Mouse (Mus musculus): Measurements from ENCODE around the gene Chst12.

Gene Chst12

DNA sequence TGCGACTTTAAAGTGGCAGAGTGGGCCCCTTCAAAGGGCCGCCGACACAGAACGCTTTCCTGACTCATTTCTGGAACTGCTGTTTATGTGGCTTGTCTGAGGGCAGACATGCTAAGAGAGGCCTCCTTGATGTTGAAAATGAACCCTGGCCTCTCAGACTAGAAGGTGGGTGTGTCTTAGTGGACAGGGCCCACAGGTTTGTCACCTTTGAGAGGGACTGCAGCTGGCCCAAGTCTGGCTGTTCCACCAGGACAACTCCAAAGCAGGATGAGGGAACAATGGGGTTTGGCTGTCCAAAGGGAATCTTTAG is 12.5 kb downstream of the Chst12 start:
- DNase-seq = no peak

DNA sequence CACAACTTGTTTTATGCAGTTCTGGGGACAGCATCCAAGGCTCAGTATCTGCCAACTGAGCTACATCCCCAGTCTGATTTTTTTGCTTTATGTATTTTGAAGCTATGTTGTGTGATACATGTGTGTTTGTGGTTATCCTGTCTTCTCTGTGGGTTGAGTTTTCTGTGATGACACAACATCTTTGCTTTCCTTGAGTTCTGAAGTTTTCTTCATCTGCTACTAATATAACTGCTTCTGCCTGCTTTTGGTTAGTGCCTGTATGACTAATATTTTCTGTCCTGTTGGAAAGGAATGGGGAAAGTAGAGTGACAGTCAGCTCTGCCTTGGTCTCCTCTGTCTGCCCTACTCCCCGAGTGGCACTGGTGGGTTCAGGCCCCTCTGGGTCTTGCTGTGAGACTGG is 15.8 kb downstream of the Chst12 start:
- DNase-seq = no peak

- no peak for DNase-seq
Observed at GRCm38 (mm10) chr5:140526754-140527153, 21.4 kb downstream of the Chst12 start.

DNA sequence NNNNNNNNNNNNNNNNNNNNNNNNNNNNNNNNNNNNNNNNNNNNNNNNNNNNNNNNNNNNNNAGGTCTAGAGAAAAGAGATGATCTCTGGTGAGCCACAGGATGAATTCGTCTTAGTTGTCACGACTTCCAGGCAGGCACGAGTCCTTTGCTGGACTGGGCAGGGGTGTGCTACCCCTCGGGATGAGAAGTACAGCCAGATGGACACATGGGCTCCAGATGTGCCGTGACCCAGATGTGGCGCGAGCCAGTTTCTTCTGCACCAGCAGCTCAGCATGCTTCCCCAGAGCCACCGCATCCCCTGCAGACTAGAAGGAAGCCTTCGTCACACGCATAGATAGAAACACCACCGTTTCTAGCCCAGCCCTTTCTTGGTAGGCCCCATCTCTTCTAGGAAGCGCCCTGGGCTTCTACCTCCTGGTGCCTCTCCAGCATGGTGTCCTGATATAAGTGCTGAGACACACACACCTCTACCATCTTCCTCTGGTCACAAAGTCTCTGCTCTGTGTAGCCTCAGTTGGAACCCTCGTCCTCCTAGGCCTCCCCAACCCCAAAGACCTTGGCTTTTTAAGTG is 32.8 kb downstream of the Chst12 start:
- no peak for DNase-seq

DNA sequence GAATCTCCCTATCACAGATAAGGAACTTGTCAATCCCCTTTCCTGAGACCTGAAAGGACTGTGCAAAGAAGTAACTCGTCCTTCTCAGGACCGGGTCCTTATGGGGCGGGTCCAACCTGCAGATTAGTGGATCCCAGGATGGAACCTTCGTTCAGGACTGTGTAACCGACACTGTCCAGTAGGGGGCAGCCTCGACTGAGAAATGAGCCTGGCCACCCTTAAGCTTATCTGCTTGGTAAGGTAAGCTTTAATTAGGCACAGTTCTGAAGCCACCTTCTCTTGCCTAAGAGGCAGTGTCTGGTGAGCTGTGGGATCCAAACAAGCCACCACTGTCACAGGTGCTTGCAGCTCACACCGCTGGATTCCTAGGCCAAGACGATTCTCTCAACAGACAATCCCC is 34.8 kb downstream of the Chst12 start:
- DNase-seq = peak; percentile 80 to 84

DNA sequence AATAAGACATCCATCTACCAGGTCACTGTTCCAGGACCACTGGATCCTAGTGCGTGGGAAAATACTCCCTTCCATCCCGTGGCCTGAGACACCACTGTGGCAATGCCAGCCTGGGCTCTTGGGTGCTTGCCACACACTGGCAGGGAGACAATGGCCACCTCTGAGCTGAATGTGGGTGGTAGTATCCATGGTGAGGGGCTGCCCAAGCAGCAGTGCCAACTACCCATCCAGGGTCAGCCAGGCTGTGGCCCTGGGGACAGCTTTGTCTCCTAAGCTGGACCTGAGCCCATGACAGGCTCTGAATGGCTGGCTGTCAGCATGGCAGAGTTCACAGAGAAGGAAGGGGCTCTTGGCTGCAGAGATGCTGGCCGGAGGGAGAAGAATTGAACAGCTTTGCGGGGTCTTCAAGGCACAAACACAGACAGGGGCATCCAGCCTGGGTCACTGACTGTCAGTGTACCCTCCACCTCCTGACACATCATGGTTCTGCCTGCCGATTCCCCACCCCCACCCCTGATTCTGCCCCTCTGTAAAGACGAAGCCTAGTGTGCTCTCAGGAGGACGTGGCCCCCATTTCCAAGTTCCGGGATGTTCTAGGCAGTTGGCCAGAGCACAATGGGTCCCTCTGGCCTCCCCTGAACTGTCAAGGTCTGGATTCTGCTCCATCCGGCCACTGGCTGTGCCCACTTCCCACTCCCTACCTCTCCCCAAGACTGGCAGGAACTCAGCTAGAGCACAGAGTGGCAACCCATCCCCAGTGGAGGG is 37.6 kb downstream of the Chst12 start:
- DNase-seq = peak; percentile 34 to 37

DNA sequence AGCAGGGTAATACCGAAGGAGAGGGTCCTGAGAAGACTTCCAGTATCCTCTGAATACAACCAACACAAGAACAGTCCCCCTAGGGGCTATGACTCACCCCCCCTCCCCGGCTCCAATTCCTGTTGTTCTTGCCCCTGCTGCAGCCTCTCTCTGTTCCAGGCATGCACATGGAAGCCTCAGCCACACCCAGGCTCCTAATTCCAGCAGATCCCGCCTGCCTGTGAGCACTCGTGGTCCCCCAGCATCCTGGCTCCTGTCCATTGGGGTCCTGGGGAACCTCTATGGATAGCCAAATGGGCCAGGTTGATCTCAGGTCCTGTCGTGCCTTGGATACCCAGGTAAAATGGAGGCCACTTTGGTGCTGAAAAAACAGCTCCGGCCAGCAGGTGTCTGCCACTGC is 40.3 kb downstream of the Chst12 start:
- DNase-seq = no peak

DNA sequence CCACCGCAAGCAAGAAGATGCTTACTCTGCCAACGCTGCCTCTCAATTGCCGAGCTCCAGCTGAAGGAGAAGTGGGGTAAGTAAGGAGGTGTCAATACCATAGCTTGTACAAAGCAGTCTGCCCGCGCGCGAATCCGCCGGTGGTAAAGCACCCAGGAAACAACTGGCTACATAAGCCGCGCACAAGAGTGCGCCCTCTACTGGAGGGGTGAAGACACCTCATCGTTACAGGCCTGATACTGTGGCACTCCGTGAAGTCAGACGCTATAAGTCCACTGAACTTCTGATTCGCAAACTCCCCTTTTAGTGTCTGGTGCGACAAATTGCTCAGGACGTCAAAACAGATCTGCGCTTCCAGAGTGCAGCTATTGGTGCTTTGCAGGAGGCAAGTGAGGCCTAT is 41.0 kb downstream of the Chst12 start:
- DNase-seq = no peak

DNA sequence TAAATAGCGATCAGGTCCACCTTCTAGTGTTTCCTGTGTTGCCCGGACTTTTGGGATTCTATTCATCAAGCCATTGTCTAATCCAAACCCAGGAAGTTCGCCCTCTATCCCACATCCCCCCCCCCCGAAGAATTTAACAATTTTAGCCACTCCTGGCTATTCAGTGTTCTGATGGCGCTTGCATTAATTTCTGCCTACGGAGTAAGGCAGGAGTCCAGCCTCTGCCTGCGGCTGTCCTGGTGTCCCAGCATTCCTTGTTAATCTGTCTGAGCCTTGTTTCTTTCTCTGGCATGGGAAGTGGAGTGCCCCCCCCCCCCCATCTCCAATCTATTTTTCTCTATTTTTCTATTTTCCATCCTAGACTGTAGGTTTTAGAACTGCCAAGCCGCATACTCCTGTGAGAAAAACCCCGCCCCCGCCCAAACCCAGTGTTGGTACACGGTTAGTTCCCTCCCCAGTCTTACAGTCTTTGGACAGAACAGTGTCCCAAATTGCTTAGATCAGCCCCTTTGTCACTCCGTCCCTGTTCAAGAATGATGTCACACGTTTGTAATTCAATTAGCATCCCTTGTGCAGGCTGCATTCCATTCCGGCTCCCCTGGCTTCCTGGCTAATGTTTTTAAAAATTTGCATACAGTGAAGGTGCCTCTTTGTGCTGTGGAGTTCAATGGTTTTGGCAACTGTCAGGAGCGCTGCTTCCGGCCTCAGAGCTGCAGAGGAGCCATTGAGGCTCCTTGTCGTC is 44.1 kb downstream of the Chst12 start:
- no peak for DNase-seq

GRCm38 (mm10) chr5:140553719-140554118 is 48.4 kb downstream of the Chst12 start:
- DNase-seq = no peak

DNA sequence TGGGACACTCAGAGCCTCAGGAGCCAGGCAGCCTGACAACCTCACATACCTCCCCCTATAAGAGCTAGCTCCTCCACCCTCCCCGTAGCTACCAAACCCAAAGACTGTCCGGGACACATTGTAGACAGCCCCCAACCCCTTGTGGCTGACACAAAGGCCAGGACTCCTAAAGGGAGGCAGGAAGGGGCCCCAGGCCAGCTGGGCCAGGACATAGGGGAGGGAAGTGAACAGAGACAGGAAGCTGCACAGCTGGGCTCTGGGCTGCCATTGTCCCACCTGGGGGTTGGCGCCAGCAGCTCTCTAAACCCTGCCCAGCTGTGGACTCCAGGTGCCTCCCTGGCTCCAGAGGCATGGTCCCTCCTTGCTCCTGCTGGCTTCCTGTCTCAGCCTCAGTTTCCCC is 51.5 kb downstream of the Chst12 start:
- DNase-seq = no peak

- no peak for DNase-seq
Observed at GRCm38 (mm10) chr5:140562601-140563000, 57.3 kb downstream of the Chst12 start.

DNA sequence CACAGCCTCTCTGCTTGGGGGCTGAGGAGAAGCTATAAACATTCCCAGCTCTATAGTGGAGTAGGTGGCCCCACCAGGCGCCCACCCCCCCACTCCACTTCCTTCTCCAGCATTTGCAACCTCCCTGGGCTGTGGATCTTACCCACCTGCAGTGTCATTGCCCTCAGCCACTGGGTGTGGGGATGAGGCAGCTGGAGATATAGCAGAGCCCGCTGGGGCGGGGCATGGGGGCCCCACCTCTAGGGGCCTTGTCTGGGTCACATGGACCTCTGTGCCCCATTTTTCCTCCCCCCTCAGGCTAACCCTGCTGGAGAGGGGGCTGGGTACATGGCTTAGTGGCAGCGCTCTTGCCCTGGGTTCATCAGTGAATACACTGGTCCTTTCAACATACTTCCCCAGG is 59.5 kb downstream of the Chst12 start, which contains the start of gene Grifin:
Gene Grifin, minus strand, starts transcription at position 176 of the 400 bp plus-strand sequence.
- DNase-seq = no peak

DNA sequence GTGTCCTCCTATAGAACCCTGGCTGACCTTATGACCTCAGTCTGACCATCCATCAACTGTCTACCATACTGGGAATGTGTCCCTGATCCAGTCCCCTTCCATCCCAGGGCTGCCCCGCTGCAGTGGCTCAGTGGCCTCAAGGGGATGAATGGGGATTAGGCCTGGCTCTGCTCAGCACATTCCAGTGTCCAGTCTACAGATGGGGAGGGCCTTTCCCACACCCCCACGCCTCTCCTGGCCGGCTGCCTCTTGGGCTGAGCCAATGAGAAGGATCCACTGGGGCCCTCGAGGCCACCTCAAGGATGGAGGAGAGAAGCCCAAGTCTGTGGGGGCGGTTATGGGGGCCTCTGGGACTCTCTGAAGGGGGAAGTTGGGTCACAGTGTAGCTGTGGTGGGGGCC is 60.1 kb downstream of the Chst12 start:
- DNase-seq = peak in 1 of 2 experiments; percentile 26

DNA sequence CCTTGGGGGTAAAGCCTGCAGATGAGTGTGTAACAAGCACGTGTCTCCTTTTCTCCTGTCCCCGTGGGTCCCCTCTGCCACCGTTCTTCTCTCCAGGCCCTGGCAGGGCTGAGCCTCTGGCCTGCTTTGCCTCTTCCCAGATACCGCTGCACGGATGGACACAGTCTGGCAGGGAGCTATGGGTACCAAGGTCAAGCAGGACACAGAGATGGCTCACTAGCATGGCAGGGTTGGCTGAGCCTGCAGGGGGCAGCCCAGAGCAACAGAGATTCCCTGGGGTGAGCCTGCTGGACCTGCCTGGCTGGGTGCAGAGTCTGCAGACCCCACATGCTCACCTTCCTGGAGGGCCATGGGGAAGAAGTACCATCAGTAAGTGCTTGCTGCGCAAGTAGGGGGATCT is 60.5 kb downstream of the Chst12 start:
- peak; percentile 9 to 17 for DNase-seq

- DNase-seq = no peak
Observed at GRCm38 (mm10) chr5:140566271-140566670, 60.9 kb downstream of the Chst12 start.

DNA sequence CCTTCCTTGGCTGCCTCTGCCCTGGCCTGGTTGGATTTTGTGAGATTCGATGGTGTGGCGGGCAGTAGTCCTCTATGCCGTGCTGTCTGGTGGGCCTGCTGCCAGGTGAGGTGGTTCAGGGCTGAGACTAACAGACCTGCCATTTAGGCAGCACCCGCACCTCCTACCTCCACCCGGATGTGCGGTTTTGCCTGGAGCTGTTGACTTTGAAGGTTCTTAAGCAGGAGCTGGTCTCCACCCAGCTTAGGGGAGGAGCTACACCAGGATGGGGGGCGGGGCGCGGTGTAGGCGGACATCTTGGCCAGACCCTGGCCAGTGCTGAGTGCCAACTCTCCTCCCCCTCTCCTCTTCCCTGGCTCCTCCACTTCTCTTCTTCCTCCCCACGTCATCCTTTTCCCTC is 62.0 kb downstream of the Chst12 start:
- DNase-seq = peak; percentile 12 to 26

- DNase-seq = no peak
Observed at GRCm38 (mm10) chr5:140567751-140568150, 62.4 kb downstream of the Chst12 start.

DNA sequence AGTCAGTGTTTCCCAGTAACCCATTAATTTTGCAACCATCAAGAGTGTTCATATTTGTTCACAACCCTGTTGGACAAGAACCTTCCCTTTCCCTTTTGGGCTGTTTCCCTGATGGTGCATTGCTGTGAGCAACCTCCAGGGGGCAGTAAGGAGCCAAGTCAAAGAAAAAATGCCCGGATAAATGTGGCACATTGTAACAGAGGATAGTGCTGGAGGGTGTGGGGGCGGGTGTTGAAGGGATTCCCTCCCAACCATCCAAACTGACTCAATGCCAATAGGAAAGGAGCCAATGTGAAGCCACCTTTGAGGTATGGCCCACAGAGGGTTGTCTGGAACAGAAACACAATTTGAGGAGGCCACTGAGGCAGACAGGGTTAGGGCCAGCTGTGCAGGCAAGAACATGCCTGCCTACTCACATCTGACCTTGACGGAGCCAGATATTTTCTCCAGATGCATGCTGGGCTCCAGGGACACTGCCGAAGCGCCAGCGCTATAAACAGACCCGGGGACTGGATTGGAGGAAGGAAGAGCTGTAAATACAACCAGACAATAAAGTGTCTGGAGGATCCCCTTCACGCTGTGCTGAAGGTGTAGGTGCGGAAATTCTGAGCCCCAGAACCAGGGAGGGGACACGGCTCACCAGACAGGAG is 63.1 kb downstream of the Chst12 start:
- DNase-seq = peak; percentile 60 to 70

DNA sequence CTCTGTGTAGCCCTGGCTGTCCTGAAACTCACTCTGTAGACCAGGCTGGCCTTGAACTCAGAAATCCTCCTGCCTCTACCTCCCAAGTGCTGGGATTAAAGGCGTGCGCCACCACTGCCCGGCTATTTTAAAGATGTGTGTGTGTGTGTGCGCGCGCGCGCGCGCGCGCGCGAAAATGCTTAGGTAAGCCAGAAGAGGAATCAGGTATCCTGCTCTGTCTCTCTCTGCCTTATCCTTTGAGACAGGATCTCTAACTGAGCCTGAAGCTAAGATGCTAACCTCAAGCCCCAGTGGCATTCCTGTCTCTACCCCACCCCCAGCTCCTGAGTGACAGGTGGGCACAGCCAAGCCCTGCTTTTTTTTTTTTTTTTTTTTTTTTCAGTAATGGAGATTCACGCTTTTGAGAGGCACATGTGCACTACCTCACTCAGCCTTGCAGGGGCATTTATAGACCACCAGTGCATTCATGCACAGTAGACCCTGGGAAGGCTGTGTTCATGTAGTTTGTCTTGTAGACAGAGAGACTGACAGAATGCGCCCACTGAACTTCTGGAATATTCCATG is 63.8 kb downstream of the Chst12 start:
- no peak for DNase-seq

DNA sequence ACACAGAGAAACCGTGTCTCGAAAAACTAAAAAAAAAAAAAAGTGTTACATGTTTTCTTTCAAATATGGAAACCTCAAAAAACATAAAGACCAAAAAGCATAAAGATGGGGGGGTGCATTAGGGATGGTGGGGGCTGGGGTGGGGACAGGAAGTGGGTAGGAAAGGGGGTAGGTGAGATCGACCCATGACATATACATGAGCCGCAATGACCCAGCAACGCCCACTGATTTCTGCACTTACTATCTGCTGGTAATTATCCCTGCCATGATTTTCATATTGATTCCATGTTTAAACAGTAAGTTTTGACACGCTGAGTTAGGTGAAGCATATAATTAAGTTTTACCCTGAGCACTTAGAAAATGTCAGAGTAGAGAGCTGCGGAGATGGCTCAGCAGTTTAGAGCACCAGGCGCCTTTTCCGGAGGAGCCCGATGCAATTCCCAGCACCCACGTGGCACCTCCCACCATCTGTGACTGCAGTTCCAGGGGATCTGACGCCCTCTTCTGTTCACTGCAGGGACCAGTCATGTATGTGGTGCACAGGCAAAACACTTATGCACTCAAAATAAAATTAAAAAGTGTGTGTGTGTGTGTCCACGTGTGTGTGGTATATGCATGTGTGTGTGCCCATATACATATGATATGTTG is 65.0 kb downstream of the Chst12 start:
- no peak for DNase-seq

GRCm38 (mm10) chr5:140571201-140571600 is 65.9 kb downstream of the Chst12 start:
- DNase-seq = no peak

DNA sequence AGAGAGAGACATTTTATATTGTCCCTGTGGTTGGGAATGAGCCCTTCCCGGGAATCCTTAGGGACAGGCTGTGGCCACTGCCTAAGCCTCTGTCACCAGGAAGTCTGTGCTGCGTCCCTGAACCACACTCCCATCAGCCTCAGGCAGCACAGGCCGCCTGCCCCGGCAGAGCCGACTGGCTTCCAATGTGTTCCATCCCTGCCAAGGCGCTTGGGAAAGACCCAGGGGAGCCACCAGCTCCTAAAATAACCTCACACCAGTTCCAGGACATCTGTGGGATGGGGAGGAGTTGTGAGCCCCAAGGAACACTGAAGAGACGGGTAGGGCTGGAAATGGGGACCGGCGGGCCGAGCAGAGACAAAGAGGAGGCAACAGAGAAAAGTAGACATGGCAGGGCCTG is 66.3 kb downstream of the Chst12 start:
- no peak for DNase-seq

All from cerebellum, postnatal 36 days (tissue).